18 mouse cellular contexts compared by ENCODE assay signal in the genomic region with DNA sequence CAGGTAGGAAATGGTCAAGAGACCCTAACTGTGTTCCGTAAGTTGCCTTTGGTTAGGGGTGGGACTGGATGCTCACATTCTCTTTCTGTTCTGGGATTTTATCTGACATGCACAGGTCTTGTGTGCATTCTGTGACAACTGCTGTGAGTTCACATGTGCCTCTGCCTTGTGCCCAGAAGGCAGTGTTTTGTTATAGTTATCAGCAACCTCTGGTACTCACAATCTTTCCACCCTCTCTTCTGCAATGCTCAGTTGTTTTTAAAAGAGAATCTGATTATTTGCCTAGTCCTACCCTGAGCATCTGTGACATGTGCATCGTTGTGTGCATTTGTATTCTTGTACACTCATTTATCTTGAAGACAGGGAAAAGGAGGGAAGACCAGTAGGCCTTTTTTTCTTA. TPM values are rescaled to one million over a fixed set of nuclear protein-coding genes. Genes with fewer than 3 reads are reported as not detected.
"Had no signal": no experiment of that assay in that cellular context is flagged by ENCODE, and none has a peak within 500 bp of the region (broad histone marks: within the 10 kb centered on the region; RNA-seq: fewer than 3 reads in every experiment).

No protein-coding gene starts in this region.

- H3K27me3 ChIP-seq: limb, embryonic 12.5 days; limb, embryonic 15.5 days; megakaryocyte, embryonic 14.5 days; midbrain, embryonic 15.5 days; neural tube, embryonic 12.5 days; neural tube, embryonic 15.5 days had no signal

- H3K4me2 ChIP-seq: limb, embryonic 12.5 days; limb, embryonic 15.5 days; midbrain, embryonic 11.5 days; midbrain, embryonic 15.5 days; neural tube, embryonic 12.5 days; neural tube, embryonic 15.5 days had no signal

- H3K9me3 ChIP-seq: limb, embryonic 12.5 days; limb, embryonic 15.5 days; megakaryocyte, embryonic 14.5 days; midbrain, embryonic 15.5 days; neural tube, embryonic 12.5 days; neural tube, embryonic 15.5 days had no signal

- H3K36me3 ChIP-seq: limb, embryonic 12.5 days; limb, embryonic 15.5 days; midbrain, embryonic 15.5 days; neural tube, embryonic 12.5 days; neural tube, embryonic 15.5 days had no signal

- DNase-seq: kidney, adult 2 months; kidney, postnatal 36 days; left cerebral cortex, postnatal 4 days; lung, adult 2 months; lung, postnatal 14 days; retina, postnatal 1 day; thymus, adult 18-20 months; thymus, postnatal 4 days had no signal

- H3K9ac ChIP-seq: limb, embryonic 12.5 days; limb, embryonic 15.5 days; midbrain, embryonic 15.5 days; neural tube, embryonic 12.5 days; neural tube, embryonic 15.5 days had no signal

- ATAC-seq: intestine, postnatal 0 days; midbrain, embryonic 15.5 days had no signal

- H3K27ac ChIP-seq: kidney, postnatal 0 days; limb, embryonic 12.5 days; limb, embryonic 15.5 days; macrophage; midbrain, embryonic 15.5 days; neural tube, embryonic 12.5 days; neural tube, embryonic 15.5 days had no signal

- H3K4me3 ChIP-seq: limb, embryonic 12.5 days; limb, embryonic 15.5 days; megakaryocyte, embryonic 14.5 days; midbrain, embryonic 15.5 days; neural tube, embryonic 12.5 days; neural tube, embryonic 15.5 days had no signal

- H3K4me1 ChIP-seq: midbrain, embryonic 15.5 days had no signal

RNA-seq across cellular contexts. Expression of a gene that starts 52.2 kb away (rescaled TPM):
- polyA plus RNA-seq: macrophage had no signal
